Mouse (Mus musculus) lung, postnatal 0 days (tissue): ENCODE results near the gene Arrb1.

Experiments
- CTCF ChIP-seq: IDR thresholded peaks from 2 replicates; pipeline ENCODE4 v1.5.1; 2016; ENCODE audit warnings: antibody characterized with exemption, mild to moderate bottlenecking
- EP300 ChIP-seq: IDR thresholded peaks from 2 replicates; pipeline ENCODE4 v1.6.1; 2016; ENCODE audit warnings: antibody characterized with exemption, mild to moderate bottlenecking, control low read depth

GRCm38 (mm10) chr7:99544272-99544671 lies 9.0 kb downstream of the Arrb1 start:
- TF ChIP-seq EP300 (no peak), CTCF (no peak)
